Mouse (Mus musculus) midbrain, embryonic 12.5 days (tissue): ENCODE data around the gene Rab43. TPM values are rescaled to one million over a fixed set of nuclear protein-coding genes. Genes with fewer than 3 reads are reported as not detected.

Experiments
- ATAC-seq: fragments of 200-750 bp; cut with Nextera tagmentation; 2 replicates; pipeline ENCODE4 v1.8.0; 2017; ENCODE audit warnings: low read depth, moderate TSS enrichment, moderate library complexity; ENCODE audit not compliant: low FRiP score
- H3K27ac ChIP-seq: fragments of 300-500 bp; sonication (generic); replicated peaks from 2 replicates; pipeline ENCODE4 v1.5.1; 2016; ENCODE audit warnings: mild to moderate bottlenecking
- H3K27me3 ChIP-seq: fragments of 300-500 bp; sonication (generic); 2 replicates; pipeline ENCODE4 v1.6.1; 2016; ENCODE audit warnings: mild to moderate bottlenecking
- H3K36me3 ChIP-seq: fragments of 300-500 bp; sonication (generic); 2 replicates; pipeline ENCODE4 v1.6.1; 2016
- H3K4me1 ChIP-seq: fragments of 300-500 bp; sonication (generic); 2 replicates; pipeline ENCODE4 v1.6.1; 2016
- H3K4me2 ChIP-seq: fragments of 300-500 bp; sonication (generic); replicated peaks from 2 replicates; pipeline ENCODE4 v1.6.1; 2016; ENCODE audit warnings: mild to moderate bottlenecking, moderate library complexity
- H3K4me3 ChIP-seq: fragments of 300-500 bp; sonication (generic); 2 replicates; pipeline ENCODE4 v1.5.1; 2016; ENCODE audit warnings: mild to moderate bottlenecking
- H3K9ac ChIP-seq: fragments of 300-500 bp; sonication (generic); replicated peaks from 2 replicates; pipeline ENCODE4 v1.6.1; 2016; ENCODE audit warnings: mild to moderate bottlenecking, moderate library complexity
- H3K9me3 ChIP-seq: fragments of 300-500 bp; sonication (generic); 2 replicates; pipeline ENCODE4 v1.6.1; 2016; ENCODE audit warnings: mild to moderate bottlenecking
- WGBS: fragments of 180-500 bp; shearing (Covaris S2); methylation state at CpG from one replicate; pipeline ENCODE4 v1.1.7; 2016; 5-methylcytosine and 5-hydroxymethylcytosine counted together
- polyA plus RNA-seq: library from polyadenylated mRNA; unstranded; fragments of >200 nt; fragmentation: Nextera tagmentation; extraction: Ambion mirVana; gene quantifications from 2 replicates; pipeline ENCODE4 v1.2.1, GENCODE M21; 2016

Rab43 gene
- 10.6 and 11.0 TPM in 2 replicates for polyA plus RNA-seq

- 1% methylated on average over 53 of the region's 56 CpGs for WGBS
- H3K27ac ChIP-seq: peak within 1 kb of the TSS; percentile 60
Observed at GRCm38 (mm10) chr6:87811675-87812338, at the start of gene Rab43. Rab43 (minus strand) TSS chr6:87812164.

GRCm38 (mm10) chr6:87857071-87857470 lies 45.1 kb upstream of the Rab43 start:
- H3K9ac ChIP-seq: no peak overlapping the region
- WGBS: 73% methylated on average over 1 of the region's 1 CpGs
- no peaks in the 10 kb centered on the region for H3K4me1 ChIP-seq
- ATAC-seq: no peak
- H3K4me3 ChIP-seq: no peak overlapping the region
- H3K27ac ChIP-seq: no peak overlapping the region
- no peaks in the 10 kb centered on the region for H3K9me3 ChIP-seq
- H3K4me2 ChIP-seq: no peak overlapping the region
- no peaks in the 10 kb centered on the region; the same call in 1 of the 2 replicates for H3K27me3 ChIP-seq
- H3K36me3 ChIP-seq: no peaks in the 10 kb centered on the region

More at GRCm38 (mm10) chr6:87811675-87812338, at the start of gene Rab43:
- peaks cover 8% of the 10 kb centered on the region; the same call in 1 of the 2 replicates for H3K27me3 ChIP-seq
- peak within 1 kb of the TSS; percentile 71 for H3K4me3 ChIP-seq
- peaks cover 34% of the 10 kb centered on the region for H3K36me3 ChIP-seq
- peak within 1 kb of the TSS; percentile 78 for H3K9ac ChIP-seq
- peak within 1 kb of the TSS; percentile 96 for H3K4me2 ChIP-seq
- H3K9me3 ChIP-seq: no peaks in the 10 kb centered on the region
- peaks cover 21% of the 10 kb centered on the region for H3K4me1 ChIP-seq
- peak; percentile 96 for ATAC-seq

DNA sequence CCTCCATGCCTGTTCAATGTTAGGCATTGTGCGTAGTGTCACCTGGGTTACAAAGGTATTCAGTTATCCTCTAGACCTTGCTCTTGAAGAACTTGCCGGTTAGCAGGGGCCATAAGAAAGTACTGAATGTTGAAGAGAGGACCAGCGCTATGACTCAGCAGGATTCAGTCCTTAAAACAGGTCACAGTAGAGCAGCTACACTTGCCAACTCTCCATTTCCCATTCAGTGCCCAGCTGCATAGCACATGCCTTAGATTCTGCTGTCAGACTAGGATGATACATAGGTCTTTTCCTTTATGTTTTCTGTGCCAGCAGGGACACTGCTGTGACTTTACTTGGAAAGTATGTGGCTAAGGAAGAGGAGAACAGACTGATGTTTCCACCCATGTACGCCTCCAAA lies 41.5 kb upstream of the Rab43 start:
- WGBS: 85% methylated on average over 4 of the region's 4 CpGs
- Histone ChIP-seq H3K4me1 (peaks cover 12% of the 10 kb centered on the region), H3K4me3 (no peak overlapping the region), H3K9ac (no peak overlapping the region), H3K27me3 (no peaks in the 10 kb centered on the region; the same call in 1 of the 2 replicates), H3K4me2 (no peak overlapping the region), H3K36me3 (no peaks in the 10 kb centered on the region), H3K9me3 (no peaks in the 10 kb centered on the region), H3K27ac (no peak overlapping the region)
- ATAC-seq: no peak

GRCm38 (mm10) chr6:87851871-87852270 lies 39.9 kb upstream of the Rab43 start:
- Histone ChIP-seq H3K9me3 (no peaks in the 10 kb centered on the region), H3K4me3 (no peak overlapping the region), H3K27ac (no peak overlapping the region), H3K27me3 (no peaks in the 10 kb centered on the region; the same call in 1 of the 2 replicates), H3K4me2 (no peak overlapping the region), H3K36me3 (peaks cover 5% of the 10 kb centered on the region; the same call in 1 of the 2 replicates), H3K9ac (no peak overlapping the region), H3K4me1 (peaks cover 23% of the 10 kb centered on the region)
- WGBS: 82% methylated on average over 6 of the region's 6 CpGs
- ATAC-seq: no peak

DNA sequence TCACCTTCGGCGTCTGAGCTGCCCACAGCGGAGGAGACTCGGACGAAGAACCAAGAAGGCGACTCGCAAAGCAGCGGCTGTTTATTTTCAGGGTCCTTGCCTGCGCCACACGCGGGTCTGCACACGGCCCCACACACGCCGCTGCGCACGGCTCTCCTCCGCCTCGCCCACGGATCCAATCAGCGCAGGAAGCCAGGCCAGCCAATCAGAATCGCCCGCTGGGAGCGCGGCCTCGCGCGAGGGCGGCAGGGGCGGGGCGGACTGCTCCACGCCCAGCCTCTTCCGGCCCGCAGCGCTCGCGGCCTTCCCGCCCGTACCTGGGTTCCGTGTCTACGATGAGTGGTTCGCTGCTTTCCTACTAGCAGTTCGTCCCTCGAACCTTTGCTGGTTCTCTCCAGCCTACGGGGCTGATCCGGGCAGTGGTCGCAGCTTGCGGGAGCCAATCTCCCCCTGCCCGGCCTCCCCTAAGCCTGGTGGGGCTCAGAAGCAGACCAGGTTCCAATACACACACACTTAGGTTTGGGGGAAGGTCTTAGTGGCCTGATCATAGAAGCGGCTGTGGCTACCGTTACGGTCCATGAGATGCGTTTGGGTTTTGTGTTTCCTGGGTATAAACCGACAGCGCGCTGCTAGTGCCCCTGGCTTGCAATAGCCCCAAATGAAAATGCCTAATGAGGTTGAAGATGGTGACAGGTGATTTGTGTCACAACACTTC lies 39.1 kb upstream of the Rab43 start, which contains the start of gene Cnbp:
Gene Cnbp (minus strand): TSS at position 207 of the 715 bp plus-strand sequence.
- under 1% methylated on average over 55 of the region's 55 CpGs for WGBS

DNA sequence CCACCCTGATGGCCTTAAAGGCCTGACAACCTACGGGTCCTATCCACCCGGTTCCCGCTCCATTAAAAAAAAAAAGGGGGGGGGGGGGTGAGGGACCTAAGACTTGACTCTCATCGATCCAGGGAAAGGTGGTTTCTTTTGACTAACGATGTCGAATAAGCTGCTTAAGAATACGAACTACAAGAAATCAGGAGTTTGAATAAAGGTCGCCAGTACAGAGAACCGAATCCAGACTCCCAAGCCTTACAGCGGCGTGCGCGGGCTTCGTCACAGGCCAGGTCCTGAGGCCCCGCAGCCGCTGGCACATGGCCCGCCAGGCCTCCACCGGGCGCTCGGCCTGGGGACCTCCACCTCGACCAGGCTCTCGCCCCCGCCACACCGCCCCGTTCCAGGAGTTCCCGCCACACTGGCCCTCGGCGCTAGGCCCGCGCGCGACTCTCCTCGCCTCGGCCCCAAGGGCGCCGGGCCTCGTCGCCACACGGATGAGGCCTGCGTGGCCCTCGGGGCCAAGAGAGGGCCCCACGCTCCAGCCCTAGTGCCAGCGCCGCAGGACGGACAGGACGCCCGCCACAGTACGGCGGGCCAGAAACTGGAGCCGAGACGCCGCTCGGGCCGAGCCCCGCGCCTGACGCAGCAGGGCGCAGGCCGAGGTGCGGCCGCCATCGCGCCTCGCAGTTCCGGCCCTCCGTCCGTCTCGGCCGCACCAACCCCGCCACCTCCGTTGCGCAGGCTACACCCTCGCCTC lies 38.4 kb upstream of the Rab43 start:
- Histone ChIP-seq H3K9me3 (no peaks in the 10 kb centered on the region), H3K4me1 (peaks cover 24% of the 10 kb centered on the region), H3K36me3 (peaks cover 8% of the 10 kb centered on the region), H3K4me2 (peak overlapping the region; percentile 85), H3K27me3 (no peaks in the 10 kb centered on the region), H3K4me3 (peak overlapping the region; percentile 100), H3K27ac (peak overlapping the region; percentile 93), H3K9ac (peak overlapping the region; percentile 99)
- ATAC-seq: peak; percentile 85
- under 1% methylated on average over 61 of the region's 73 CpGs for WGBS

More for the DNA sequence above, 39.1 kb upstream of the Rab43 start, which contains the start of gene Cnbp:
- H3K36me3 ChIP-seq: peaks cover 5% of the 10 kb centered on the region; the same call in 1 of the 2 replicates
- H3K4me1 ChIP-seq: peaks cover 24% of the 10 kb centered on the region
- peak within 1 kb of the TSS; percentile 85 for H3K4me2 ChIP-seq
- peak within 1 kb of the TSS; percentile 93 for H3K27ac ChIP-seq
- no peaks in the 10 kb centered on the region for H3K9me3 ChIP-seq
- H3K4me3 ChIP-seq: peak within 1 kb of the TSS; percentile 100
- no peaks in the 10 kb centered on the region for H3K27me3 ChIP-seq
- ATAC-seq: peak; percentile 99
- H3K9ac ChIP-seq: peak within 1 kb of the TSS; percentile 99

GRCm38 (mm10) chr6:87849780-87850154 lies 37.8 kb upstream of the Rab43 start:
- Histone ChIP-seq H3K9ac (peak overlapping the region; percentile 99), H3K4me1 (peaks cover 24% of the 10 kb centered on the region), H3K4me3 (peak overlapping the region; percentile 100), H3K27ac (no peak overlapping the region), H3K4me2 (peak overlapping the region; percentile 85), H3K9me3 (no peaks in the 10 kb centered on the region), H3K36me3 (peaks cover 14% of the 10 kb centered on the region), H3K27me3 (no peaks in the 10 kb centered on the region)
- ATAC-seq: no peak
- WGBS: 2% methylated on average over 8 of the region's 8 CpGs

- H3K9ac ChIP-seq: 0 out of 2 replicates have a peak overlapping the region, but pooled peaks have one; percentile 2
- no peak overlapping the region for H3K4me2 ChIP-seq
- H3K4me1 ChIP-seq: peaks cover 24% of the 10 kb centered on the region
- no peak overlapping the region for H3K27ac ChIP-seq
- ATAC-seq: no peak
- peaks cover 42% of the 10 kb centered on the region for H3K36me3 ChIP-seq
- H3K4me3 ChIP-seq: no peak overlapping the region
- no peaks in the 10 kb centered on the region for H3K9me3 ChIP-seq
- WGBS: 81% methylated on average over 1 of the region's 1 CpGs
- H3K27me3 ChIP-seq: no peaks in the 10 kb centered on the region
Observed at GRCm38 (mm10) chr6:87846813-87847212, 34.8 kb upstream of the Rab43 start.

GRCm38 (mm10) chr6:87845031-87845695 lies 33.2 kb upstream of the Rab43 start:
- Histone ChIP-seq H3K4me1 (peaks cover 22% of the 10 kb centered on the region), H3K36me3 (peaks cover 45% of the 10 kb centered on the region), H3K27ac (no peak overlapping the region), H3K9me3 (no peaks in the 10 kb centered on the region), H3K27me3 (no peaks in the 10 kb centered on the region), H3K4me3 (no peak overlapping the region), H3K4me2 (no peak overlapping the region), H3K9ac (no peak overlapping the region)
- WGBS: 91% methylated on average over 13 of the region's 13 CpGs
- no peak for ATAC-seq

DNA sequence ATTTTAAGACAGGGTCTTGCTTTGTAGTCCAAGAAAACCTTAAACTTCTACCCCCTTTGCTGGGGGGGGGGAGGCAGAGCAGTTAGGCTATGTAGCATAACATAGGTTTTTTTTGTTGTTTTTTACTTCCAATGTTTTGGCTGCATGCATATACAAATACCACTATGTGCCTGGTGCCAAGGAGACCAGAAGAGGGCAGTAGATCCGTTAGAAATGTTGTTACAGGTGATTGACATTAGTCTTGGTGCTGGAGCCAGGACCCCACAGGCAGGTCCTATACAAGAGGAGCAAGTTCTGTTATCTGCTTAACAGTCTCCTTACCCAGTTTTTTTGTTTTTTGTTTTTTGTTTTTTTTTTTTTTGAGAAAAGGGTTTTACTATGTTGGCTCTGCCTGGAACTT lies 30.3 kb upstream of the Rab43 start:
- Histone ChIP-seq H3K9me3 (no peaks in the 10 kb centered on the region), H3K9ac (no peak overlapping the region), H3K4me2 (no peak overlapping the region), H3K36me3 (peaks cover 39% of the 10 kb centered on the region), H3K27me3 (no peaks in the 10 kb centered on the region), H3K4me1 (peaks cover 13% of the 10 kb centered on the region), H3K27ac (no peak overlapping the region), H3K4me3 (no peak overlapping the region)
- no peak for ATAC-seq
- 21% methylated on average over 1 of the region's 1 CpGs for WGBS

- no peak for ATAC-seq
- Histone ChIP-seq H3K9ac (no peak overlapping the region), H3K9me3 (no peaks in the 10 kb centered on the region), H3K4me1 (peaks cover 13% of the 10 kb centered on the region), H3K4me2 (no peak overlapping the region), H3K27me3 (no peaks in the 10 kb centered on the region), H3K4me3 (no peak overlapping the region), H3K36me3 (peaks cover 39% of the 10 kb centered on the region), H3K27ac (no peak overlapping the region)
- WGBS: 85% methylated on average over 8 of the region's 8 CpGs
Observed at GRCm38 (mm10) chr6:87841635-87842034, 29.7 kb upstream of the Rab43 start.
